Mouse (Mus musculus) MEL (cell line): ENCODE results near the gene Tmpo. TPM values are rescaled to one million over a fixed set of nuclear protein-coding genes. Genes with fewer than 3 reads are reported as not detected.
A peak's percentile ranks its signal among the peaks of the same experiment; 100 is the strongest.

Source experiments
- DNase-seq: peaks from one replicate; pipeline ENCODE4 v3.0.0; 2011; ENCODE audit warnings: low read depth, low spot score
- H3K27ac ChIP-seq: 2 replicates; pipeline ENCODE4 v1.5.1; 2012; ENCODE audit warnings: low read depth, mild to moderate bottlenecking, control low read depth, low read length, moderate library complexity; ENCODE audit not compliant: control insufficient read depth
- H3K27me3 ChIP-seq, 2 experiments: fragments of 150-350 bp in 1 of 2; sonication (generic) in 1 of 2; 2 replicates each; pipeline ENCODE4 v1.6.1; 2012; ENCODE audit warnings: low read length in 2 of 2, mild to moderate bottlenecking in 2 of 2, improper control_type of control experiment in 1 of 2, moderate library complexity in 1 of 2; ENCODE audit not compliant: insufficient read depth in 2 of 2, control insufficient read depth in 1 of 2
- H3K36me3 ChIP-seq, 2 experiments: 2 replicates each; pipeline ENCODE4 v1.6.1; 2012 to 2014; ENCODE audit warnings: low read length in 2 of 2, improper control_type of control experiment in 1 of 2, inconsistent platforms in 1 of 2, mild to moderate bottlenecking in 1 of 2; ENCODE audit not compliant: insufficient read depth in 2 of 2, control insufficient read depth in 1 of 2
- H3K4me1 ChIP-seq, 2 experiments: fragments of 150-350 bp in 1 of 2; sonication (generic) in 1 of 2; 2 replicates each; pipeline ENCODE4 v1.6.1; 2012; ENCODE audit warnings: low read length in 2 of 2, improper control_type of control experiment in 1 of 2, mild to moderate bottlenecking in 1 of 2; ENCODE audit not compliant: insufficient read depth in 2 of 2, control insufficient read depth in 1 of 2
- H3K4me3 ChIP-seq, 2 experiments: fragments of 150-350 bp in 1 of 2; sonication (generic) in 1 of 2; 2 replicates each; pipeline ENCODE4 v1.5.1; 2012; ENCODE audit warnings: low read depth in 2 of 2, low read length in 2 of 2, mild to moderate bottlenecking in 2 of 2, moderate library complexity in 2 of 2, control low read depth in 1 of 2, improper control_type of control experiment in 1 of 2; ENCODE audit not compliant: control insufficient read depth in 1 of 2, insufficient read depth in 1 of 2
- H3K79me2 ChIP-seq: 2 replicates; pipeline ENCODE4 v1.6.1; 2012; ENCODE audit warnings: mild to moderate bottlenecking, low read length, moderate library complexity; ENCODE audit not compliant: control insufficient read depth, poor library complexity, insufficient read depth
- H3K9ac ChIP-seq: 2 replicates; pipeline ENCODE4 v1.6.1; 2012; ENCODE audit warnings: low read depth, mild to moderate bottlenecking, control low read depth, low read length, moderate library complexity; ENCODE audit not compliant: control insufficient read depth, poor library complexity, severe bottlenecking
- H3K9me3 ChIP-seq: fragments of 150-350 bp; sonication (generic); replicated peaks from 2 replicates; pipeline ENCODE4 v1.6.1; 2012; ENCODE audit warnings: mild to moderate bottlenecking, low read length, improper control_type of control experiment, moderate library complexity; ENCODE audit not compliant: insufficient read depth
- BHLHE40 ChIP-seq: IDR thresholded peaks from 2 replicates; pipeline ENCODE4 v1.6.1; 2012; ENCODE audit warnings: low read depth, mild to moderate bottlenecking, inconsistent platforms, low read length, improper control_type of control experiment, borderline replicate concordance
- CHD1 ChIP-seq: IDR thresholded peaks from 2 replicates; pipeline ENCODE4 v1.6.1; 2012; ENCODE audit warnings: low read depth, mild to moderate bottlenecking, inconsistent platforms, low read length, improper control_type of control experiment
- CHD2 ChIP-seq: IDR thresholded peaks from 2 replicates; pipeline ENCODE4 v1.6.1; 2011; ENCODE audit warnings: low read length, improper control_type of control experiment
- CTCF ChIP-seq, 3 experiments: IDR thresholded peaks in 2 of 3; conservative IDR thresholded peaks in 1 of 3; 2 replicates each; pipeline ENCODE4 v1.5.1; 2011 to 2012; ENCODE audit warnings: low read length in 3 of 3, low read depth in 2 of 3, mild to moderate bottlenecking in 2 of 3, improper control_type of control experiment in 1 of 3, inconsistent platforms in 1 of 3, mixed read lengths in 1 of 3, moderate library complexity in 1 of 3; ENCODE audit not compliant: control insufficient read depth in 1 of 3, insufficient read depth in 1 of 3, poor library complexity in 1 of 3, severe bottlenecking in 1 of 3
- ELF1 ChIP-seq: IDR thresholded peaks from 2 replicates; pipeline ENCODE4 v1.6.1; 2014; ENCODE audit warnings: low read depth, mild to moderate bottlenecking, inconsistent platforms, low read length, improper control_type of control experiment, moderate library complexity
- GATA1 ChIP-seq: IDR thresholded peaks from 2 replicates; pipeline ENCODE4 v1.6.1; 2011; ENCODE audit warnings: low read depth, low read length, improper control_type of control experiment
- HCFC1 ChIP-seq: IDR thresholded peaks from 2 replicates; pipeline ENCODE4 v1.6.1; 2012; ENCODE audit warnings: low read depth, mild to moderate bottlenecking, inconsistent platforms, low read length, improper control_type of control experiment, moderate library complexity
- JUND ChIP-seq: IDR thresholded peaks from 2 replicates; pipeline ENCODE4 v1.6.1; 2011; ENCODE audit warnings: low read depth, mild to moderate bottlenecking, improper control_type of control experiment, low read length
- KAT2A ChIP-seq: conservative IDR thresholded peaks from 2 replicates; pipeline ENCODE4 v1.6.1; 2012; ENCODE audit warnings: low read depth, low read length, improper control_type of control experiment, inconsistent platforms
- MAX ChIP-seq: IDR thresholded peaks from 2 replicates; pipeline ENCODE4 v1.6.1; 2011; ENCODE audit warnings: low read length, improper control_type of control experiment
- MAZ ChIP-seq: IDR thresholded peaks from 2 replicates; pipeline ENCODE4 v1.6.1; 2012; ENCODE audit warnings: low read depth, mild to moderate bottlenecking, inconsistent platforms, low read length, improper control_type of control experiment
- MEF2A ChIP-seq: IDR thresholded peaks from 2 replicates; pipeline ENCODE4 v1.6.1; 2014; ENCODE audit warnings: low read depth, mild to moderate bottlenecking, inconsistent platforms, low read length, improper control_type of control experiment; ENCODE audit not compliant: poor library complexity, insufficient replicate concordance, severe bottlenecking; ENCODE audit errors: extremely low read depth
- MXI1 ChIP-seq: IDR thresholded peaks from 2 replicates; pipeline ENCODE4 v1.6.1; 2011; ENCODE audit warnings: mild to moderate bottlenecking, low read depth, low read length, improper control_type of control experiment
- MYB ChIP-seq: IDR thresholded peaks from 2 replicates; pipeline ENCODE4 v1.6.1; 2011; ENCODE audit warnings: mild to moderate bottlenecking, low read depth, low read length, improper control_type of control experiment
- MYC ChIP-seq: IDR thresholded peaks from 2 replicates; pipeline ENCODE4 v1.6.1; 2011; ENCODE audit warnings: low read depth, mild to moderate bottlenecking, low read length, improper control_type of control experiment, moderate library complexity
- NRF1 ChIP-seq: IDR thresholded peaks from 2 replicates; pipeline ENCODE4 v1.6.1; 2014; ENCODE audit warnings: low read depth, mild to moderate bottlenecking, inconsistent platforms, low read length, improper control_type of control experiment, moderate library complexity; ENCODE audit not compliant: poor library complexity, insufficient read depth, severe bottlenecking
- POLR2A ChIP-seq, 2 experiments: IDR thresholded peaks; 2 replicates each; pipeline ENCODE4 v1.6.1; 2011 to 2012; ENCODE audit warnings: low read length in 2 of 2, mild to moderate bottlenecking in 2 of 2, control low read depth in 1 of 2, improper control_type of control experiment in 1 of 2, low read depth in 1 of 2, moderate library complexity in 1 of 2; ENCODE audit not compliant: control insufficient read depth in 1 of 2, insufficient read depth in 1 of 2, poor library complexity in 1 of 2
- POLR2AphosphoS2 ChIP-seq: IDR thresholded peaks from 2 replicates; pipeline ENCODE4 v1.6.1; 2011; ENCODE audit warnings: low read length, improper control_type of control experiment
- RAD21 ChIP-seq: IDR thresholded peaks from 2 replicates; pipeline ENCODE4 v1.6.1; 2011; ENCODE audit warnings: mild to moderate bottlenecking, low read depth, low read length, improper control_type of control experiment
- RCOR1 ChIP-seq: IDR thresholded peaks from 2 replicates; pipeline ENCODE4 v1.6.1; 2012; ENCODE audit warnings: low read depth, mild to moderate bottlenecking, inconsistent platforms, low read length, improper control_type of control experiment
- SIN3A ChIP-seq: IDR thresholded peaks from 2 replicates; pipeline ENCODE4 v1.6.1; 2012; ENCODE audit warnings: low read length, improper control_type of control experiment, inconsistent platforms
- TAL1 ChIP-seq: IDR thresholded peaks from 2 replicates; pipeline ENCODE4 v1.6.1; 2012; ENCODE audit warnings: mild to moderate bottlenecking, inconsistent platforms, low read length, moderate library complexity, mixed read lengths
- TBP ChIP-seq: IDR thresholded peaks from 2 replicates; pipeline ENCODE4 v1.8.0; 2011; ENCODE audit warnings: low read depth, low read length, improper control_type of control experiment
- USF1 ChIP-seq: IDR thresholded peaks from 2 replicates; pipeline ENCODE4 v1.6.1; 2014; ENCODE audit warnings: low read depth, mild to moderate bottlenecking, inconsistent platforms, low read length, improper control_type of control experiment, moderate library complexity
- ZC3H11A ChIP-seq: IDR thresholded peaks from 2 replicates; pipeline ENCODE4 v1.6.1; 2012; ENCODE audit warnings: low read depth, mild to moderate bottlenecking, inconsistent platforms, low read length, improper control_type of control experiment
- ZKSCAN1 ChIP-seq: IDR thresholded peaks from 2 replicates; pipeline ENCODE4 v1.6.1; 2012; ENCODE audit warnings: low read depth, mild to moderate bottlenecking, inconsistent platforms, low read length, improper control_type of control experiment, moderate library complexity
- ZMIZ1 ChIP-seq: IDR thresholded peaks from 2 replicates; pipeline ENCODE4 v1.6.1; 2012; ENCODE audit warnings: low read depth, mild to moderate bottlenecking, inconsistent platforms, low read length, improper control_type of control experiment, moderate library complexity
- ZNF384 ChIP-seq: IDR thresholded peaks from 2 replicates; pipeline ENCODE4 v1.6.1; 2012; ENCODE audit warnings: low read depth, mild to moderate bottlenecking, inconsistent platforms, low read length, improper control_type of control experiment
- polyA plus RNA-seq, 2 experiments: library from polyadenylated mRNA; stranded (reverse) in 1 of 2; unstranded in 1 of 2; fragments of >175 nt in 1 of 2; fragments of >200 nt in 1 of 2; gene quantifications; 2 replicates each; pipeline versions ENCODE4 v1.2.1 to v1.2.4; 2012; ENCODE audit warnings: low replicate concordance in 2 of 2, low read depth in 1 of 2; ENCODE audit not compliant: insufficient read length in 2 of 2, insufficient read depth in 1 of 2, missing spikeins in 1 of 2
- total RNA-seq: library from RNA; depleted of rRNA; stranded (reverse); fragments of 300-350 nt; gene quantifications from 2 replicates; pipeline ENCODE4 v1.2.3, GENCODE M21; 2012

Tmpo gene
- total and polyA plus RNA-seq, 3 experiments, result 211 to 219 (median 215) TPM

DNA sequence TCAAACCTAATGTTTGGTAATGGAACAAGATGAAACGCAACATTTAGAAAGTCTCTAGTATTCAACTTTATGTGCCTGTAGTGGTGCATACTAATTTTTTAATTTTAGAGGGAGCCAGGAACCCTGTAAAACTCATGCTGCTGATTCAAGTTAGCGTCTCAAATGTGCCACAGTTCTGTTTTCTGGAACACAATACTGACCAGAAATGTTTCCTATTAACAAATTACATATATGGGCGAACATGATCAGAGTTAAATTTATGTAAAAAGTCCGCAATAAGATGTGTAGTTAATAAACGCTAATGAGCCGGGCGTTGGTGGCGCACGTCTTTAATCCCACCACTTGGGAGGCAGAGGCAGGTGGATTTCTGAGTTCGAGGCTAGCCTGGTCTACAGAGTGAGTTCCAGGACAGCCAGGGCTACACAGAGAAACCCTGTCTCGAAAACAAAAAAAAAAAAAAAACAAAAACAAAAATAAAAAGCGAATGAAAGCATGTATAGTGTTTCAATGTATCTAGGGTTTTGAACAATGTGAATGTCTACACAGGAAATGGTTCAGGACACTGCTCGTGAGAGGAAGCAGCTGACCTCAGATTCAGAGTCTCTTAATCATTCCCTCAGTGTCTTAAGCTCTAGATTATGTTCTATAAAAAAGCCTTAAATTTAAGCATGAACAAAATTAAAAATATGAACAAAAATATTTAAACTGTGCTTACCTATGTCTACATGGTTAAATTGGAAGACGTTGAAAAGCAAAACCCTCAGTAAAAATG lies 8.6 kb downstream of the Tmpo start:
- peak; percentile 53 for DNase-seq
- Histone ChIP-seq H3K27ac (peak overlapping the region; percentile 99), H3K27me3 (no peaks in the 10 kb centered on the region), H3K9ac (peak overlapping the region; percentile 99), H3K79me2 (peaks cover 41% of the 10 kb centered on the region), H3K9me3 (no peaks in the 10 kb centered on the region), H3K4me1 (peaks cover 3% of the 10 kb centered on the region in 2 experiments; a peak in 3 of 4 replicates), H3K36me3 (peaks cover 0 to 16% of the 10 kb centered on the region in 2 experiments; a peak in 2 of 4 replicates), H3K4me3 (peak overlapping the region; percentile 63 to 85)
- TF ChIP-seq ZMIZ1 (no peak), JUND (no peak), USF1 (no peak), TBP (peak; percentile 70)

DNA sequence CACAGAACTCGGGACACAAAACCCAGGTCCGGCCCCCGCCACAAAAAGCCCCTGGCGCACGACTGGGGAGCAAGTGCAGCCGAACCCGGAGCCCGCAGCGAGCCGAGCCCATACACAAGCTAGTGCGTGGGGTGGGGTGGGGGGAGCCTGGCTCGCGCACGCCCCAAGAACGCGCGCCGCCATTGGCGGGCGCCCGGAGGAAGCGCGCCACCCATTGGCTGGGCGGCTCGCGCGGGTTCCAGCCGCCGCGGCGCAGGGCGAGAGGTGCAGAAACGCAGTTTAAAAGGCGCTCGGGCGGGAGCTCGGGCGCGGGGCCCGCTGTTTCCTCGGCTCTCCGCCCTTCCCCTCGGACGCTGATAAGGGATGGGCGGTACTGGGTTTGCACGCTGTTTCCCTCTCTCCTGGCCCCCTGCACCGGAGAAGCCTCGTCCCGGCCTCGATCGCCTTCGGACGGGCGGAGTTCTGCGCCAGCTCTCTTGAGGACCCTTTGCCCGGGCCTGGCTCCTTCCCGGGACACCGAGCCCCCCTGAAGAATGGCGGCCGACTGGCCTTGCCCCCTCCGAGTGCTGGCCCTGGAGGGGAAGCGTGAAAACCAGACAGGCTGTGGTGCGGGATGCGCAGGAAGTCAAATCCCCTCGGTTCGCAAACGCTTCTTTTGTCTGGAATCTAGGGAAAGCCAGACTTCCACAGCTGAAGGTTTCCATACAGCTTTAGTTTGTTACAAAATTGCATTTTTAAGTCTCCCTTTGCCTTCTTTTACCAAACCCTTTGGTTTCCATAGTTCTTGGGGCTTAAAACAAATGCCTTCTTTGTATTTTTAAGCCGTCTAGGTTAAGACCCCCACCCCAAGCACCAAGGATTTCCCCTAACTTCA lies 9.4 kb downstream of the Tmpo start:
- H3K27ac ChIP-seq, result peak overlapping the region; percentile 99
- TF ChIP-seq CHD2 (peak; percentile 82), MYC (peak; percentile 77), MAZ (peak; percentile 98), RAD21 (no peak), NRF1 (peak; percentile 53), TAL1 (no peak), CHD1 (peak; percentile 46; the same call in 1 of the 2 replicates), HCFC1 (peak; percentile 81), TBP (peak; percentile 88), ZNF384 (no peak), MXI1 (peak; percentile 92), ELF1 (peak; percentile 37; the same call in 1 of the 2 replicates), MYB (no peak), ZKSCAN1 (no peak), CTCF (IDR thresholded peaks at IDR 0.05 in 2 of 3, conservative IDR thresholded peaks at IDR 0.05 in 1 of 3; ENCODE audit: control insufficient read depth in 1 of 3, insufficient read depth in 1 of 3, low read depth in 2 of 3, low read length in 3 of 3, poor library complexity in 1 of 3, severe bottlenecking in 1 of 3) (no peak), ZC3H11A (no peak), MAX (peak; percentile 87), SIN3A (peak; percentile 79; the same call in 1 of the 2 replicates), USF1 (no peak; the same call in 1 of the 2 replicates), BHLHE40 (no peak; the same call in 1 of the 2 replicates), MEF2A (no peak), KAT2A (peak; percentile 73), POLR2AphosphoS2 (peak; percentile 73), POLR2A (IDR thresholded peaks at IDR 0.05; ENCODE audit: control insufficient read depth in 1 of 2, insufficient read depth in 1 of 2, low read depth in 1 of 2, low read length in 2 of 2, poor library complexity in 1 of 2) (peak; percentile 78 to 91), GATA1 (peak; percentile 71), RCOR1 (0 out of 2 replicates have a peak, but pooled peaks have one; percentile 40), JUND (no peak)

More for the DNA sequence above, 9.4 kb downstream of the Tmpo start:
- H3K4me1 ChIP-seq, result peaks cover 3 to 9% of the 10 kb centered on the region in 2 experiments
- no peaks in the 10 kb centered on the region for H3K27me3 ChIP-seq
- H3K4me3 ChIP-seq, result peak overlapping the region; percentile 83 to 85
- H3K9me3 ChIP-seq, result no peaks in the 10 kb centered on the region
- peaks cover 0 to 24% of the 10 kb centered on the region in 2 experiments; a peak in 2 of 4 replicates for H3K36me3 ChIP-seq
- H3K9ac ChIP-seq, result peak overlapping the region; percentile 99
- H3K79me2 ChIP-seq, result peaks cover 48% of the 10 kb centered on the region
- peak; percentile 96 for DNase-seq
